Mouse (Mus musculus) limb, embryonic 14.5 days (tissue): ENCODE results near the gene Eomes. TPM values are rescaled to one million over a fixed set of nuclear protein-coding genes. Genes with fewer than 3 reads are reported as not detected.

ENCODE experiments used
- ATAC-seq: fragments of 200-750 bp; cut with Nextera tagmentation; 2 replicates; pipeline ENCODE4 v1.8.0; 2017; ENCODE audit warnings: low read depth, moderate number of reproducible peaks, moderate TSS enrichment; ENCODE audit not compliant: low FRiP score
- DNase-seq: peaks from one replicate; pipeline ENCODE4 v3.0.0-alpha.2; 2015; ENCODE audit warnings: low spot score
- H3K27ac ChIP-seq: fragments of 300-500 bp; sonication (generic); replicated peaks from 2 replicates; pipeline ENCODE4 v1.5.1; 2014; ENCODE audit warnings: low read depth, mild to moderate bottlenecking, low read length, moderate library complexity, mixed read lengths
- H3K27me3 ChIP-seq: fragments of 300-500 bp; sonication (generic); 2 replicates; pipeline ENCODE4 v1.6.1; 2014; ENCODE audit warnings: low read length, mixed read lengths; ENCODE audit not compliant: control insufficient read depth, insufficient read depth
- H3K36me3 ChIP-seq: fragments of 300-500 bp; sonication (generic); 2 replicates; pipeline ENCODE4 v1.6.1; 2014; ENCODE audit warnings: mild to moderate bottlenecking, low read length, moderate library complexity, mixed read lengths; ENCODE audit not compliant: control insufficient read depth, insufficient read depth
- H3K4me1 ChIP-seq: fragments of 300-500 bp; sonication (generic); 2 replicates; pipeline ENCODE4 v1.6.1; 2014; ENCODE audit warnings: antibody characterized with exemption, low read length, mixed read lengths; ENCODE audit not compliant: control insufficient read depth, insufficient read depth
- H3K4me2 ChIP-seq: fragments of 300-500 bp; sonication (generic); replicated peaks from 2 replicates; pipeline ENCODE4 v1.6.1; 2014; ENCODE audit warnings: low read depth, mild to moderate bottlenecking, low read length, moderate library complexity; ENCODE audit not compliant: severe bottlenecking
- H3K4me3 ChIP-seq: fragments of 300-500 bp; sonication (generic); replicated peaks from 2 replicates; pipeline ENCODE4 v1.5.1; 2014; ENCODE audit warnings: low read length
- H3K9ac ChIP-seq: fragments of 300-500 bp; sonication (generic); 2 replicates; pipeline ENCODE4 v1.6.1; 2014; ENCODE audit warnings: mild to moderate bottlenecking, low read depth, low read length, moderate library complexity; ENCODE audit not compliant: severe bottlenecking
- H3K9me3 ChIP-seq: fragments of 300-500 bp; sonication (generic); 2 replicates; pipeline ENCODE4 v1.6.1; 2016; ENCODE audit warnings: low read length; ENCODE audit not compliant: control insufficient read depth
- POLR2A ChIP-seq: fragments of 200-500 bp; IDR thresholded peaks from 2 replicates; pipeline ENCODE4 v1.8.0; 2012; ENCODE audit warnings: inconsistent platforms, mild to moderate bottlenecking, moderate library complexity, borderline replicate concordance; ENCODE audit not compliant: insufficient read depth, insufficient read length; ENCODE audit errors: extremely low read depth
- WGBS: fragments of 180-500 bp; shearing (Covaris S2); extraction: QIAGEN DNeasy Blood & Tissue Kit; methylation state at CpG from one replicate; pipeline ENCODE4 v1.1.7; 2014; 5-methylcytosine and 5-hydroxymethylcytosine counted together
- polyA plus RNA-seq, 2 experiments: library from polyadenylated mRNA; depleted of rRNA in 1 of 2; stranded (reverse) in 1 of 2; unstranded in 1 of 2; fragments of >200 nt; fragmentation: Nextera tagmentation in 1 of 2; extraction: Ambion mirVana in 1 of 2; gene quantifications; 2 replicates each; pipeline versions ENCODE4 v1.2.1 to v1.2.3; 2012 to 2014

Eomes gene
- polyA plus RNA-seq, 2 experiments = 0.18 to 1.0 TPM

- H3K27me3 ChIP-seq = no peaks in the 10 kb centered on the region
- H3K4me3 ChIP-seq = no peak overlapping the region
- WGBS = 97% methylated on average over 18 of the region's 18 CpGs
- no peak overlapping the region for H3K27ac ChIP-seq
- no peaks in the 10 kb centered on the region for H3K4me1 ChIP-seq
- ATAC-seq = no peak
- TF ChIP-seq POLR2A = no peak
- H3K4me2 ChIP-seq = no peak overlapping the region
- no peak overlapping the region for H3K9ac ChIP-seq
- DNase-seq = no peak
- H3K36me3 ChIP-seq = peaks cover 88% of the 10 kb centered on the region
- H3K9me3 ChIP-seq = no peaks in the 10 kb centered on the region
These were observed 49.0 kb downstream of the Eomes start for GRCm38 (mm10) chr9:118527056-118527455.

GRCm38 (mm10) chr9:118529783-118530182 lies 51.8 kb downstream of the Eomes start:
- Histone ChIP-seq H3K4me1 (no peaks in the 10 kb centered on the region), H3K9ac (no peak overlapping the region), H3K4me2 (no peak overlapping the region), H3K4me3 (no peak overlapping the region), H3K27me3 (no peaks in the 10 kb centered on the region), H3K9me3 (no peaks in the 10 kb centered on the region), H3K36me3 (peaks cover 89% of the 10 kb centered on the region), H3K27ac (no peak overlapping the region)
- DNase-seq = no peak
- no peak for TF ChIP-seq POLR2A
- ATAC-seq = no peak
- 85% methylated on average over 3 of the region's 3 CpGs for WGBS

- no peak overlapping the region for H3K4me2 ChIP-seq
- no peak for TF ChIP-seq POLR2A
- WGBS = 63% methylated on average over 6 of the region's 6 CpGs
- no peaks in the 10 kb centered on the region for H3K4me1 ChIP-seq
- no peak overlapping the region for H3K9ac ChIP-seq
- H3K27me3 ChIP-seq = no peaks in the 10 kb centered on the region
- peaks cover 88% of the 10 kb centered on the region for H3K36me3 ChIP-seq
- no peak overlapping the region for H3K27ac ChIP-seq
- no peak overlapping the region for H3K4me3 ChIP-seq
- DNase-seq (no peak), ATAC-seq (no peak)
- H3K9me3 ChIP-seq = no peaks in the 10 kb centered on the region
These were observed 52.7 kb downstream of the Eomes start for GRCm38 (mm10) chr9:118530679-118531078.

- no peak for TF ChIP-seq POLR2A
- Histone ChIP-seq H3K4me2 (no peak overlapping the region), H3K9me3 (no peaks in the 10 kb centered on the region), H3K36me3 (peaks cover 88% of the 10 kb centered on the region), H3K4me1 (no peaks in the 10 kb centered on the region), H3K9ac (no peak overlapping the region), H3K27ac (no peak overlapping the region), H3K27me3 (no peaks in the 10 kb centered on the region), H3K4me3 (no peak overlapping the region)
- ATAC-seq = no peak
- 86% methylated on average over 7 of the region's 7 CpGs for WGBS
- no peak for DNase-seq
These were observed 54.6 kb downstream of the Eomes start for GRCm38 (mm10) chr9:118532516-118533205.

Other genes starting within 250 kb of the Eomes start
- 44.3 and 54.5 TPM in 2 replicates for gene Golga4, start 28.1 kb downstream of the Eomes start, polyA plus RNA-seq (2012; rRNA removed)
- 47.2 and 61.7 TPM in 2 replicates for gene Golga4, start 28.1 kb downstream of the Eomes start, polyA plus RNA-seq (2014; fragmentation: Nextera tagmentation; extraction: Ambion mirVana)
- 19.7 and 19.8 TPM in 2 replicates for gene Itga9, start 128.5 kb downstream of the Eomes start, polyA plus RNA-seq (2012; rRNA removed)
- gene Itga9, start 128.5 kb downstream of the Eomes start, polyA plus RNA-seq (2014; fragmentation: Nextera tagmentation; extraction: Ambion mirVana) = 10.0 and 13.2 TPM in 2 replicates